Mouse (Mus musculus) MN1 (cell line): ENCODE measurements around the gene Eif6.
A peak's percentile ranks its signal among the peaks of the same experiment; 100 is the strongest.

Experiments used
- DNase-seq: peaks from one replicate; pipeline ENCODE4 v3.0.0-alpha.2; 2016; ENCODE audit warnings: low spot score

The Eif6 gene

GRCm38 (mm10) chr2:155787949-155788931 is 38.5 kb downstream of the Eif6 start:
- DNase-seq: no peak

GRCm38 (mm10) chr2:155786905-155787304 is 39.8 kb downstream of the Eif6 start:
- no peak for DNase-seq

GRCm38 (mm10) chr2:155784534-155784933 is 42.2 kb downstream of the Eif6 start:
- DNase-seq: no peak

GRCm38 (mm10) chr2:155779506-155779905 is 47.2 kb downstream of the Eif6 start:
- no peak for DNase-seq

GRCm38 (mm10) chr2:155779066-155779465 is 47.7 kb downstream of the Eif6 start:
- peak; percentile 95 for DNase-seq

GRCm38 (mm10) chr2:155778004-155778403 is 48.7 kb downstream of the Eif6 start:
- DNase-seq: no peak

- no peak for DNase-seq
Observed at GRCm38 (mm10) chr2:155777688-155777985, 49.1 kb downstream of the Eif6 start.

GRCm38 (mm10) chr2:155776824-155777687 is 49.7 kb downstream of the Eif6 start:
- DNase-seq: no peak

- DNase-seq: peak; percentile 63
Observed at GRCm38 (mm10) chr2:155775685-155776263, 51.0 kb downstream of the Eif6 start.

GRCm38 (mm10) chr2:155774927-155775684 is 51.6 kb downstream of the Eif6 start, which contains the start of gene Mmp24:
Gene Mmp24 (plus strand): TSS chr2:155775342.
- DNase-seq: peak; percentile 38

- DNase-seq: no peak
Observed at GRCm38 (mm10) chr2:155774261-155774926, 52.3 kb downstream of the Eif6 start.

GRCm38 (mm10) chr2:155773664-155774063 is 53.1 kb downstream of the Eif6 start:
- no peak for DNase-seq
